Mouse (Mus musculus) Muller cell, postnatal 12 days (primary cell): ENCODE results near the gene Echdc2.
"Not testable (repeated sequence)": the region's sequence is repeated elsewhere in the genome, so short reads cannot be mapped to it uniquely, and the experiment has no call there.

Source experiments
- DNase-seq: peaks from one replicate; pipeline ENCODE4 v3.0.0-alpha.2; 2015; ENCODE audit errors: inconsistent ontology term

Echdc2 gene

DNA sequence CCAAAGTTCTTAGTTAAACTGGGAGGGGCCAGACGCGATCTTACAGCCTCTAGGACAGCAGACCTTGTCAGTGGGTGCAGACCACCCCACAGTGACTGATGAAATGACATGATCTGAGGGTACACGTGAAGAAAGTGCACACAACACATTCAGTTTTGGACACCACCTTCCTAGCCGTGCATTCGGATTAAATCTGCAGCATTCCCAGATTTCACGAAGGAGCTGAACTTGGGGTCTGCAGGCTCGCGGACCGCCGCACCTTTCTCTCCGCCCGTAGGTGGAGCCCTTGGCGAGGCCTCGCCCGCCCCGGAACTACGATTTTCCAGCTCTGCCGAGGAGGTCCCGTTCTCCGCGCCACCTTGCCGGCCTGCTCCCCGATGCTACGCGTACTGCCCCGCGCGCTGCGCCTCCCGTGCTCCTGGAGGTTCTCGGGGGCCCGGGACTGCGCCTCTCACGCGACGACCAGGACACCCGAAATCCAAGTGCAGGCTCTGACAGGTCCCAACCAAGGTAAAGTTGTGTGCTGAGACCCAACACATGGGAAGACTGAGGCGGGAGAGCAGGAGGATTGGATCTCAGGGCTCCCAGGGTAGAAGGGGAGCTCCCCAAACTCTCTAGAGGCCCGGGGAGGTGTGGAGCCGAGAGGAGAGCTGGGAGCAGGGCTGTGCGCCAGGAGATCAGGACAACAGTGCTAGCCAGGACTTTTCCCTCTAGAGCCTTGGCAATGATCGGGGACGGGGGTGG is at the start of gene Echdc2:
TSS of gene Echdc2 (plus strand) at position 286 of the 744 bp plus-strand sequence.
- peak; percentile 53 for DNase-seq

DNA sequence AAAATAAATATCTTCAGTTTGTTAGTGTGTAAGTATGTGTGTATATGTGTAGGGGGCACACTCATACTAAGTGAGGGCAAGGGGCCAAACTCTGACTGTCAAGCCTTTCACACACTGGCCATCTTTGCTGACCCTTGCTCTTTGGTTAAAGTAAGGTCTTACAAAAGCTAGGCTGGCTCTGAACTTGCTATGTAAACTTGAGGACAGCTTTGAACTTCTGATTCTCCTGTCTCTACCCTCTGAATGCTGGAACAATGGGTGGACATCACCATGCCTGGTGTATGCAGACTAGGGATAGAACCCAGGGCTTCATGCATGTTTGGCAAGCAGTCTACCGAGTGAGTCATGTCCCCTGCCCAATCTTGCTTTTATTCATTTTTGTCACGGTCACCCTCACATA is 48.8 kb upstream of the Echdc2 start:
- no peak for DNase-seq

GRCm38 (mm10) chr4:108117488-108117887 is 47.7 kb upstream of the Echdc2 start:
- DNase-seq: no peak

GRCm38 (mm10) chr4:108117924-108118876 is 47.0 kb upstream of the Echdc2 start:
- DNase-seq: peak; percentile 94

DNA sequence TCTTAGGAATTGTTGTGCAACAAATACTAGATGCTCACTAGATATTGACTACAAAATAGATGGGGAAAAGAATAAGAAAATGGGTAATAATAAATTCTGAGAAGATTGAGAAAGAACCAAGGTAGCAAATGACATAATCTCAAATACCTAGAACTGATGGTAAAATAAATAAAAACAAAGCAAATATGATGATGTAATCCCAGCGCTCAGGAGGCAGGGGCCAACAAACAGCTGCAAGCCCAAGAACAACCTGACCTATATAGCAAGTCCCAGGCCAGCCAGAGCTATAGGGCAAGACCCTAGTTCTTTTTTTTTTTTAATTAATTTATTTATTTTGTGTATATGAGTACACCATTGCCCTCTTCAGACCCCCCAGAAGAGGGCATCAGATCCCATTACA is 41.1 kb upstream of the Echdc2 start:
- DNase-seq: no peak

- DNase-seq: no peak
Observed at GRCm38 (mm10) chr4:108126260-108126659, 39.0 kb upstream of the Echdc2 start.

GRCm38 (mm10) chr4:108127516-108127915 is 37.7 kb upstream of the Echdc2 start:
- no peak for DNase-seq

GRCm38 (mm10) chr4:108128339-108128738 is 36.9 kb upstream of the Echdc2 start:
- DNase-seq: no peak

- no peak for DNase-seq
Observed at GRCm38 (mm10) chr4:108130452-108130851, 34.8 kb upstream of the Echdc2 start.

- no peak for DNase-seq
Observed at GRCm38 (mm10) chr4:108136938-108137337, 28.3 kb upstream of the Echdc2 start.

GRCm38 (mm10) chr4:108143178-108143577 is 22.1 kb upstream of the Echdc2 start:
- DNase-seq: not testable (repeated sequence)

GRCm38 (mm10) chr4:108143778-108144177 is 21.5 kb upstream of the Echdc2 start:
- DNase-seq: no peak

DNA sequence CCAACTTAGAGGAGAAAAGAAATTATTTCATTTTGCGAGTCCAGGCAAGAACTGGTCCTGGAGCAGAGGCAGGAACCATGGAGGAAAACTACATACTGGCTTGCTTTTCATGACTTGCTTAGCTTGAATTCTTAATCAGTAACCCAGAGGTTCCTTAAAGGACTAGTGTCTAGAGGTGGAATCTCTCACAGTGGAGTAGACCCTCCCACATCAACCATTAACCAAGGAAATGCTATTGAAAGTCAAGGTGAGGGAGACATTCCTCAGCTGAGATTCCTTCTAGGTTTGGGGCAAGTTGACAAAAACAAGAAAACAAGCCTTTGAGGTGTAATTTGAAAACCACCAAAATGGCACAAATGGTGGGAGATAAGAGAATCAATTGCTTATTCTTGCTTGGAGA is 20.4 kb upstream of the Echdc2 start, which contains the start of gene Scp2:
TSS of gene Scp2 (minus strand) at position 119 of the 400 bp plus-strand sequence.
- DNase-seq: no peak

- DNase-seq: not testable (repeated sequence)
Observed at GRCm38 (mm10) chr4:108145554-108145953, 19.7 kb upstream of the Echdc2 start.

DNA sequence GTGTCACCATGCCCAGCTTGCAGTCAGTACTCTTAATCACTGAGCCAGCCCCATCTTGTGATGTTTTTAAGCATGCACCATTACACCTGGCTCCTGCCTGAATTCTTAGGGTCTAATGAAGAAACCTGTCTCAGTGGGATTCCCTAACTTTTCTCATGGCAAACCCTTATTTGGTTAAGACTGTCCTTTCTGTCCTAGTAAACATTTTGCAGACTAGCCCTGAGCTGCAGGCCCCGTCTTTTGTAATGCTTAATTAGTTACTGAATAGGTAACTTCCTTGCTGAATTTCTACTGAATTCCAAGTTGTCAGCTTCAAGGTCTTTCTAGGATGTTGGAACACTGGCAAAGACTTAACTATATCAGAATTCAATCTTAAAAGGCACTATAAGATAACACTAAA is 10.1 kb upstream of the Echdc2 start:
- not testable (repeated sequence) for DNase-seq

DNA sequence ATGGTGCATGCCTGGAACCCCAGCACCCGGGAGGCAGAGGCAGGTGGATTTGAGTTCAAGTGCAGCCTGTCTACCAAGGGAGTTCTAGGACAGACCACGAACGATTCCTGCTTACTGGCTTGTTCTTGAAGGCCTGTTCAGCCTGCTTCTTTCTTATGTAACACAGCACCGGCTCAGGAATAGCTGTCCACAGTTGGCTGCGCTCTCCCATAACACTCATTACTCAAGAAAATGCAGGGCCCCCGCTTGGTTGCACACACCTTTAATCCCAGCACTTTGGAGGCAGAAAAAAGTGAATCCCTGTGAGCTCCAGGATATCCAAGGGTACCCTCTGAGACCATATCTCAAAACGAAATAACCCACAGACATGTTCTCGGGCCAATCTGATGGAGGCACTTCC is 3.3 kb upstream of the Echdc2 start:
- no peak for DNase-seq

DNA sequence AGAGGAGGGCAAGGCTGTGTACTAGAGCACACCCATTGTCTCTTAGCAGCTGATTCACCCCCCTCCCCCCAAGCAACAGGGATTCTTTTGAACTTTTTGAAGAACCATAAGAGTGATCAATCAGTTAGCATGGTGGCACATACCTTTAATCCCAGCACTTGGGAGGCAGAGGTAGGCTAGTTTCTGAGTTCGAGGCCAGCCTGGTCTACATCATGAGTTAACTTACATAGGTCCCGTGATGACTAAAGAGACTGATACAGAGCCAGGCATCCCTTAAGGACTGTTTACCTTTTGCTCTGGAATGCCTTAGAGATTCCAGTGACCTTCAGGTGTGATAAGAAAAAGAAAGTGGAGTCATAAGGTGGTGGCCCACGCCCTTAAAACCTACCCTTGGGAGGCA is 1.9 kb upstream of the Echdc2 start:
- no peak for DNase-seq

DNA sequence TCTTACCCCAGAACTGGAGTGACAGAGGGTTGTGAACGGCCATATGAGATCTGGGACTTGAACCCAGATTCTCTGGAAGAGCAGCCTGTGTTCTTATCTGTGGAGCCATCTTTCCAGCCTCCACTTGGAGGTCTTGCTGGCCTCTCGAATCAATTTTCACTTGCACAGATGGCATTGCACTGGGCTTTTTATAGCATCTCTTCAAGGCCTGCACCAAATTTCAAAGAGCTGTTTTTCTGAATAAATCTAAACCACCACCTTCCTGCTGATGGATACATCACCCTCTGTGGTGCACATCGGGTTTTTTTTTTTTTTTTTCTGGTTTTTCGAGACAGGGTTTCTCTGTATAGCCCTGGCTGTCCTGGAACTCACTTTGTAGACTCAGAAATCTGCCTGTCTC is 1.6 kb downstream of the Echdc2 start:
- DNase-seq: no peak

GRCm38 (mm10) chr4:108168056-108168455 is 2.8 kb downstream of the Echdc2 start:
- no peak for DNase-seq

- no peak for DNase-seq
Observed at GRCm38 (mm10) chr4:108182278-108182677, 17.0 kb downstream of the Echdc2 start.

DNA sequence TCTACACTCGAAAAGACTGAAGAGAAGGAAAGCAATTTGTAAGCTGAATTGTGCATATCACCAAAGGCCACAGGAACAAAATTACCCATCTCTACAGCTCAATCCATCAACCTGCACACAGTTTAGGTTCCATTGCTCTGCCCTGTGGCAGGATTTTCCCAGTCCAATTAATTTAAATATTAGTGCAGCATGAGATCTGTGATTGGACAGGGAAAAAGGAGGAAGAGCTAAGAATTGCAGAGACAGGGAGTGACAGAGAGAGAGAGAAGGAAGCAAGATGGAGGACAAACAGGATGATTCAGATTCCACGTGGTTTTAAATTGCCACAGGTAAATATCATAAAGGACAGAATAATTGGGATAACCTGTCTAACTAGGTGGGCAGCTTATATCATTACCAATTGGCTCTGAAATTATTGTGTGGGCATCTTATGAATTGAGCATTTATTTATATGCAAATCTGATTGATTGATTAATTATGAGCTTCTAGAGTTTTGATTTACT is 27.6 kb downstream of the Echdc2 start:
- no peak for DNase-seq

GRCm38 (mm10) chr4:108196277-108196855 is 31.1 kb downstream of the Echdc2 start:
- DNase-seq: no peak
